Mouse (Mus musculus) thymus, adult 2 months (tissue): ENCODE results near the gene Smarca2.

Experiments
- CTCF ChIP-seq: fragments of 200-500 bp; IDR thresholded peaks from 2 replicates; pipeline ENCODE4 v1.5.1; 2012; ENCODE audit warnings: mild to moderate bottlenecking, control low read depth, low read length, moderate library complexity, borderline replicate concordance; ENCODE audit not compliant: control insufficient read depth, poor library complexity, insufficient read depth; ENCODE audit errors: extremely low read depth
- POLR2A ChIP-seq: fragments of 200-500 bp; IDR thresholded peaks from 2 replicates; pipeline ENCODE4 v1.6.1; 2012; ENCODE audit warnings: mild to moderate bottlenecking, low read length, control low read depth, moderate library complexity; ENCODE audit not compliant: control insufficient read depth, poor library complexity, insufficient read depth; ENCODE audit errors: extremely low read depth

DNA sequence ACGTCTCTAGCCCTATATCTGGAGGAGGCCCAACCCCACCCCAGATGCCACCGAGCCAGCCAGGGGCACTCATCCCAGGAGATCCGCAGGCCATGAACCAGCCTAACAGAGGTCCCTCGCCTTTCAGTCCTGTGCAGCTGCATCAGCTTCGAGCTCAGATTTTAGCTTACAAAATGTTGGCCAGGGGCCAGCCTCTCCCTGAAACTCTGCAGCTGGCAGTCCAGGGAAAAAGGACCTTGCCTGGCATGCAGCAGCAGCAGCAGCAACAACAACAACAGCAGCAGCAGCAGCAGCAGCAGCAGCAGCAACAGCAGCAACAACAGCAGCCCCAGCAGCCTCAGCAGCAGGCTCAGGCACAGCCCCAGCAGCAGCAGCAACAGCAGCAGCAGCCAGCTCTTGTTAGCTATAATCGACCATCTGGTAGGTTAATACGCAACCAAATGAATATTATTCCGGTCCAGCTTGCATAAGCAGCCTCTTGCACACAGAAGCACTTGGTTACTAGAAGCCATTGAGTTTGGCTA, 25.9 kb downstream of the Smarca2 start:
- TF ChIP-seq POLR2A (no peak), CTCF (no peak)
